Mouse (Mus musculus): ENCODE measurements around the gene Gm10577.

The Gm10577 gene

DNA sequence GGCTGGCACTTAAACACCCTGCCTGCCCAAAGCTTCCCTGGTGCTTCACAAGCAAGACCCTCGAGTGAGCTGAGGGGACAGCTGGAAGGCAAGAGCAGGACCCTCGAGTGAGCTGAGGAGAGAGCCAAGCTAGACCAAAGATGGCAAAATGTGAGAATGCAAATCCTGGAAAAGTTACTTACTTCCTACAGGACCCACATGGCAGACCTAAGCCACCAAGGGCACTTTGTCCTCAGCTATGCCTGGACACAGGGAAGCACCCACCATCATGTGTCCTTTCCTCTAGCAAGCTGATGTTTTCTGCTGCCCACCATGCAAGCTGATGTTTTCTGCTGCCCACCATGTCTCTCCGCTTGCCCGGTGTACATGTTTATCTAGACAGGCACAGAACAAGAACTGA, at the start of gene Gm10577:
Gene Gm10577 (minus strand): TSS at position 101 of the 400 bp plus-strand sequence.
- no peak for DNase-seq (ENCODE audit: low read depth, low spot score)

DNA sequence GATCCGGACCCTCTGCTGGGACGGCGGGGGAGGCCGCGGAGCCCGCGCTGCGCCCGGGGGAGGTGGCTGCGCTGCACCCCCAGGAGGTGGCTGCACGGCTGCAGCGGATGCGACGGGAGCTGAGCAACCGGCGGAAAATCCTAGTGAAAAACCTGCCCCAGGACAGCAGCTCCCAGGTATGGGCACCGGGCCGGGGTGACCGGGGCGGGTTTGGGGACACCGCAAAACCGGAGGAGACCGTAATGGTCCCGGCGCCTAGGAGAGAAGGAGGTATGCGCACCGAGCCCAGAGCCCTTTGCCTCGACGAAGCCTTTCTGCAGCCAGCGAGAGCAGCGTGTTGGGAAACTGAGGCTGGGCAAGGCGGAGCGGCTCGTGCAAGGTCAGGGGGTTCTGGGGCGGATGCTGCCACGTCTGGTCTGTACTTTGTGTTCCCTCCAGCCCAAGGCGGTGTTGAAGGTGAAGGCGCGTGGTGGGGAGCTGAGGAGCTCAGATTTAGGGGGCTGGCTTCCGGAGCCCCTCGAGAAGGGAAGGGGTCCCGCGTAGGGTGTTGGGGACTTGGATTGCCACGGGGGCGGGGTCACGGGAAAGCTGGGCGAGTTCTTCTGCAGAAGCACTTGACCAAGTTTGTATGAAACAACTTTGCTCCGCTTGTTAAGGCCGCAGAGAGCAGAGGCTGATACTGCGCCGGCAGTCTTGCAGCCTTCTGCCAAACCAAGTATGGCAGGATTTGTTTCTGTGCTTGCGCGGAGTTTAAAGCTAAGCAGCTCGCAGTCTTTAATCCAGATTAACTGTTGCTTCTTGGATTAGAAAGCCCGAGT, 48.9 kb upstream of the Gm10577 start:
- peak; percentile 57 for DNase-seq (ENCODE audit: low read depth, low spot score)

GRCm38 (mm10) chr4:101068786-101069153, 48.3 kb upstream of the Gm10577 start, which contains the start of gene Raver2:
TSS of gene Raver2 (plus strand) at chr4:101068983.
- peak; percentile 82 for DNase-seq (ENCODE audit: low read depth, low spot score)

GRCm38 (mm10) chr4:101066401-101066800, 45.9 kb upstream of the Gm10577 start:
- DNase-seq (ENCODE audit: low read depth, low spot score) = no peak

GRCm38 (mm10) chr4:101062146-101062545, 41.6 kb upstream of the Gm10577 start:
- peak; percentile 19 for DNase-seq (ENCODE audit: low read depth, low spot score)

DNA sequence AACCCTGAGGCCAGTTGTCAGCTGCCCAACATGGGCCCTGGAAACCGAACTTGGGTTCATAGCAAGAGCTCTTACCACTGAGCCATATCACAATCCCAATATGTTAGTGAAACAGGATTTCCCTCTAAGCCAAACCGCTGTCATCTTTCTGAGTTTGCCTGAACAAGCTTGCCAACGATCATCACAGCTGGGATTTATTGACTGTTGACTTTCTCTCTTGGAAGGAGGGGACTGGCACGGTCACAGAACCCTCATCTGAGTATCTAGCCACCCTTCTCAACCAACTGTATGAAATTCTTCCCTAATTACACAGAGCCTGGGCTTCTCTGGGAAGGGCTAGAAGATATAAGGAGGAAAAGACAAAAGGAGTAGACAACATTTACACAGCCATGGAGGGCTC, 26.1 kb upstream of the Gm10577 start:
- DNase-seq (ENCODE audit: low read depth, low spot score) = no peak

DNA sequence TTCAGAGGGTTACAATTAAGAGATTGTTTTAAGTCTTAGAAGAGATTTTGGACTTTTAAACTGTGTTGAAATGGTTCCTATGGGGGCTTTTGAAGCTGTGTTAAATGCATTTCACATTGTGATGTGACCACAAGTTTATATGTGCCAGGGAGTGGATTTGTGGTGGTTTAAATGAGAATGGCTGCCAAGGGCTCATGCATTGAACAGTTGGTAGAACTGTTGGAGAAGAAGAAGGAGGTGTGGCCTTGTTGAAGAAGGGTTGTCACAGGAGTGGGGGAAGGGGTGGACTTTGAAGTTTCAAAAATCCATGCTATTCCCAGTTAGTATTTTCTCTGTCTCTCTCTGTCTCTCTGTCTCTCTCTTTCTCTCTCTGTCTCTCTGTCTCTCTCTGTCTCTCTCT, 23.7 kb upstream of the Gm10577 start:
- no peak for DNase-seq (ENCODE audit: low read depth, low spot score)

DNA sequence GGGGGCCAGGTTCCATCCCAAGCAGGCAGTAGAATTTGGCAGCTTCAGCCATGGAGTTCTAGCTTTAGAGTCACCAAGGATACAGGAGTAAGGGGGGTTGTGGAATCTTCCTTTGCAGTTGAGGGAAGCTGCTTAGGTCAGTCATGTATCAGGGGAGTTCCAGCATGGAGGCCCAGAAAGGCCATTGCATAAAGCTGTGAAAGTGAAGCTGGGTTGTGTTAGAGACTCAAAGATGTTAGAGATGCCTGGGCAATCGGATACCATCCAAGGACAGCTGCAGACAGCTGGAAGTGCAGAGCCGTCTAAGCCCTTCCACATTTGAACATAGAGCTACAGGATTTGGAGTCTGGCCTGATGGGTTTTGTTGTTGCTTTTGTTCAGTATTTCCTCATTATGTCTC, 23.2 kb upstream of the Gm10577 start:
- no peak for DNase-seq (ENCODE audit: low read depth, low spot score)

GRCm38 (mm10) chr4:101037156-101037555, 16.7 kb upstream of the Gm10577 start:
- no peak for DNase-seq (ENCODE audit: low read depth, low spot score)

GRCm38 (mm10) chr4:101035131-101035530, 14.6 kb upstream of the Gm10577 start:
- DNase-seq (ENCODE audit: low read depth, low spot score) = no peak

DNA sequence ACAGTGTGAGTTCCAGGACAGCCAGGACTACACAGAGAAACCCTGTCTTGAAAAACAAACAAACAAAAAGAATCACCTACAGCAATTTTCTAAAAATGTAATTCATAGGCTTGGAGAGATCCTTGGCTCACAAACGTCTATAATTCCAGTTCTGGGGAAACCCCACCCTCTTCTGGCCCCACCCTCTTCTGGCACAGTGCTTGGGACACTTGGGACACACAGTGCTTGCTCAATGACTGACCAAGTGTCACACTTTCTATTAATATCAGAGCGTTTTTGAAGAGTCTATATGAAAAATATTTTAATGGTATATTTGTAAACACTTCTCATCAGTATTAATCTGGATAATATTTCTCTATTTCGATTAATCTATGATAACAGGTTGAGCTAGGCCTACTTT, 12.6 kb upstream of the Gm10577 start:
- no peak for DNase-seq (ENCODE audit: low read depth, low spot score)

GRCm38 (mm10) chr4:101027852-101028411, 7.4 kb upstream of the Gm10577 start:
- no peak for DNase-seq (ENCODE audit: low read depth, low spot score)

DNA sequence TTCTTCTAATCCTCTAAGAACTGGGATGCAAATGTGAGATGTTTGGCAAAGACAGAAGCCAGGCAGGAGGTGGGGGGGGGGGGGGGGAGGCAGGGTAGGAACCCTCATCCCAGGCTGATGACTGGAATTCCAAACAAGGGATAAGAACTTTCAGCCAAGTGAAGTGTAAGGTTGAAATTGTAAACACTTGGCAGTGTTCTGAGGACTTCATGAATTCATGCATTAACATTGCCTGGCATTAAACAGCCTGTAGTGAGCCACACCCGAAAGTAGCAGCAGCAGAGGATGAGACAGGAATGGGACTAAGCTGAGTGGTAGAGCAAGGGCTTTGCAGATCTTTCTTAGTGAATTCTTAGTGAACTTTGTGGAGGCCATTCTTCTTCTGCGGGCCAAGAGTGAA, 6.5 kb upstream of the Gm10577 start:
- DNase-seq (ENCODE audit: low read depth, low spot score) = no peak

DNA sequence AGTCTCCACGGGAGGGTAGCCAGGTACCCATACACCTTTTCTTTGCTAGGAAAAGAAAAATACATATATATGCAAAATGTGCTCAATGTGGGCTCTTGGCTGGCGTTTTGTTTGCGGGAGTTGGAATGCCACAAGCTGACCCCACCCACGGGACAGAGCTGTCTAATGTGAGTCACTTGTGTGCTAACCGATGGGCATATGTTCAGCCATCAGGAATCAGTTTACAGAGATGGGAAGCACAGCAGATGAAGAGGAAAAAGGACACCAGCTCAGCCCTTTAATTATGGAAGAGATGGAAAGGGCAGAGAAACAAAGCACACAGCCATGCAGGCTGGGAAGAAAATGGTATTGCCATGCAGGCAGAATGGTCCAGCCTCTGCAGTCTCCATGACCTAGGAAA, 6.1 kb upstream of the Gm10577 start:
- DNase-seq (ENCODE audit: low read depth, low spot score) = no peak

DNA sequence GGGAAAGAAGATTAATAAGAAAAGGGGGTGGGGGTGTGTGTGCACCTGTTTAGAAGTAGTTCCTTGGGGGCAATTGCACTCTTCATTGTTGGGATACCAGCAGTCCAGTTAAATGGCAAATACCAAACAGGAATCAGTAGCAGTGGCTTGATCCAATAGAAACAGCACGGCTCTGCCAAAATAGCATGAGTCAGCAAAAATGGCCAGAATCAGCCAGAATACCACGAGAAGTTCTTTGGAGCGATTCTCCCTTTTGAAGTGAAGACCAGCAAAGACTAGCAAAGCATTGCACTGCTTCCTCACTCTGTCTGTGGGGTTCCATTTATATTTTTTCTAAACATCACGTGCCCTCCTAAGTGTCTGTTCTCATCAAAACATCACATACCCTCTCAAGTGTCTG, 2.7 kb downstream of the Gm10577 start:
- no peak for DNase-seq (ENCODE audit: low read depth, low spot score)

- no peak for DNase-seq (ENCODE audit: low read depth, low spot score)
These were observed 11.4 kb downstream of the Gm10577 start for GRCm38 (mm10) chr4:101009092-101009491.

DNA sequence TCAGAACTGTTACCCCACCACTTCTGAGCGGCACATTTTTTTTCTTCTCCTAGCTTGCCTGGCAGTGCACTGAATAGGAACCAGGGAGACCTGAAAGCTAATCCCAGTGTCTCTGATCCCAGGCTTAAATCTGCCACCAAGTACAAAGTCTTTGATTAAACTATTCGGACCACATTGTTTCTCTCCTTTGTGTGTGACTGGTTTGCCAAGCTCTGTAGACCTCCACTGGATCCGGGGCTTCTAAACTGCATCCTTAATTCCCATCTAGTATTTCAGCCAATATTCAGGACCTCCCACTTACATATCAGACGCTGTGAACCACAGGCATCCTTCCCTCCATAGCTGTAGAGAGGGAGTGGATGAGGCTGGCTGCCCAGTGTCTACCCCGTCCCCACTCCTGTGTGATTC, 12.1 kb downstream of the Gm10577 start:
- no peak for DNase-seq (ENCODE audit: low read depth, low spot score)

GRCm38 (mm10) chr4:101002961-101003360, 17.5 kb downstream of the Gm10577 start:
- peak; percentile 58 for DNase-seq (ENCODE audit: low read depth, low spot score)

- no peak for DNase-seq (ENCODE audit: low read depth, low spot score)
These were observed 19.4 kb downstream of the Gm10577 start for GRCm38 (mm10) chr4:101001073-101001472.

DNA sequence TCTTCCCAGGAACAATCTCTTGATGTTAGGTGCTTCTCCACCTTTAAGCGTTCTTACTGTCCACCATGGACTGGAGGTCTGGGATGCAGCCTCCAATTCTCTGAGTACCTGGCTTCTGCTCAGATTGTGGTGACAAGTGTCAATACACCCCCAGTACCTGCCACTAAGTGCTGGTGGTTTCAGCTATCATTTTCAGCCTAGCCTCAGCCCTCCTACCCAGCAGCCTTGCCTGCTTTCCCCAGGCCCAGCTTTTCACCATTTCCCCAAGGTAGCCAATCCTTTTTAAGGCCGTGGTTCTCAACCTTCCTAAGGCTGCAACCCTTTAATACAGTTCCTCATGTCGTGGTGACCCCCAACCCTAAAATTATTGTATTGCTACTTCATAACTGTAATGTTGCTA, 19.9 kb downstream of the Gm10577 start:
- DNase-seq (ENCODE audit: low read depth, low spot score) = no peak

GRCm38 (mm10) chr4:100998906-100999305, 21.6 kb downstream of the Gm10577 start:
- DNase-seq (ENCODE audit: low read depth, low spot score) = no peak

DNA sequence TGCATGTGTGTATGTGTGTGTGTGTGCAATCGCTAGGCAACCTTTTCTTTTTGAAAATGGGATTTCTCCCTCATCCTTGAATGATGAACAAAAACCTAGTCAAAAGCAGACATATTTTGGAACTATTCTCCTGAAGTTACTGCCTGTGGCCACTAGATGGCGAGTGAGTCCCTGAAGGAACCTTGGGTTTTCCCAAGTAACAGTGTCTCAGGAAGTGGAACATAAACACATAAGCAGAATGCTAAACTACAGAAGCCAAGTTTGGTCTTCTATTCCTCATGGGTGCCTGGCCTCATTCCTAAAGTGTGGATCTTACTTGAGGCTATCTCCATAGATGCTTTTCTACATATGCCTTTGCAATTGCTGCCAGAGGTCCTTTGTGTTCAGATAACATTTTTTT, 22.4 kb downstream of the Gm10577 start:
- DNase-seq (ENCODE audit: low read depth, low spot score) = peak; percentile 53

DNA sequence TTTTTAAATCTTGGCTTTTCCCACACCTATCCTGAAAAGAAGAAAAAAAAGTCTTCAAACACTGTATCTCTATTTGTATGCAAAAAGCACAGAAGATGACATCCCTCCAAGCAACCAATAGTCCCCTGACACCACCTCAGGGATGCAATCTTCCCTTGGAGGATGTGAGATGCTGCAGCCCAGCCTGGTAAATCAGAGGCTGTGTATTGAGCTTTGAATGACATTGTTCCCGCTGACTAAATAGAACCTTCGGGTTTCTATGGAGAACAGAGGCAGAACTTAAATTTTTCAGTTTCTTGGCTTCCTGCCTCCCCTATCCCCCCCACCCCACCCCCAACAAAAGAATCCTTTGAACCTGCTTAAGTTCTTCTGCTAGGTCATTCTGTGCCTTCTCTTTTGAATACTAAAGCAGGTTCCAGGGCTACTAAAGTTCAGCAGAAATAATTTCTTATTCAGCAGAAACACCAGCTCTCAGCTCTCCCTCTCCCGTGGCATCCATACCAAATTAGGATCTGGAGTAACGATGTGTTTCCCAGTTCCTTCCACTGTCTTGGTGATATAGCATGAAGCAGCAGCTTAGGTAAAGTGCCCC, 24.3 kb downstream of the Gm10577 start:
- no peak for DNase-seq (ENCODE audit: low read depth, low spot score)

Data from ZHBTc4 (cell line).